Mouse (Mus musculus): ENCODE measurements around the gene Olfr959. TPM values are rescaled to one million over a fixed set of nuclear protein-coding genes. Genes with fewer than 3 reads are reported as not detected.

The Olfr959 gene
- polyA plus RNA-seq, 1 experiment from 2014 or later, result not detected

GRCm38 (mm10) chr9:39602536-39603332, 27.4 kb upstream of the Olfr959 start:
- WGBS, result 1% methylated on average over 19 of the region's 19 CpGs

GRCm38 (mm10) chr9:39577050-39577449, 1.7 kb upstream of the Olfr959 start:
- no peak for ATAC-seq (ENCODE audit: insufficient number of reproducible peaks, insufficient read depth, low FRiP score, low read depth)
- Histone ChIP-seq H3K4me1 (ENCODE audit: control insufficient read depth, insufficient read depth, low read length) (no peaks in the 10 kb centered on the region), H3K27me3 (ENCODE audit: control insufficient read depth, insufficient read depth, low read length) (no peaks in the 10 kb centered on the region), H3K27ac (ENCODE audit: low read length) (no peak overlapping the region), H3K9ac (replicated peaks; ENCODE audit: low read depth, low read length) (no peak overlapping the region), H3K9me3 (ENCODE audit: control insufficient read depth, low read depth, low read length) (no peaks in the 10 kb centered on the region), H3K4me2 (replicated peaks; ENCODE audit: low read depth, low read length) (no peak overlapping the region), H3K36me3 (ENCODE audit: control insufficient read depth, insufficient read depth, low read length) (no peaks in the 10 kb centered on the region), H3K4me3 (ENCODE audit: low read depth, low read length) (no peak overlapping the region)
- 83% methylated on average over 5 of the region's 5 CpGs for WGBS

More at GRCm38 (mm10) chr9:39602536-39603332, 27.4 kb upstream of the Olfr959 start:
- Histone ChIP-seq H3K36me3 (ENCODE audit: control insufficient read depth, insufficient read depth, low read length) (no peaks in the 10 kb centered on the region), H3K27me3 (ENCODE audit: control insufficient read depth, insufficient read depth, low read length) (no peaks in the 10 kb centered on the region), H3K9me3 (ENCODE audit: control insufficient read depth, low read depth, low read length) (no peaks in the 10 kb centered on the region), H3K4me1 (ENCODE audit: control insufficient read depth, insufficient read depth, low read length) (no peaks in the 10 kb centered on the region; the same call in 1 of the 2 replicates), H3K9ac (replicated peaks; ENCODE audit: low read depth, low read length) (no peak overlapping the region), H3K27ac (ENCODE audit: low read length) (peak overlapping the region; percentile 1; the same call in 1 of the 2 replicates), H3K4me2 (replicated peaks; ENCODE audit: low read depth, low read length) (peak overlapping the region; percentile 59), H3K4me3 (ENCODE audit: low read depth, low read length) (peak overlapping the region; percentile 35)
- ATAC-seq (ENCODE audit: insufficient number of reproducible peaks, insufficient read depth, low FRiP score, low read depth), result peak; percentile 74; the same call in 1 of the 2 replicates

GRCm38 (mm10) chr9:39558349-39558647, 17.1 kb downstream of the Olfr959 start:
- no peaks in the 10 kb centered on the region for H3K36me3 ChIP-seq (ENCODE audit: control insufficient read depth, insufficient read depth, low read length)
- H3K9me3 ChIP-seq (ENCODE audit: control insufficient read depth, low read depth, low read length), result no peaks in the 10 kb centered on the region
- H3K27ac ChIP-seq (ENCODE audit: low read length), result no peak overlapping the region
- H3K9ac ChIP-seq (replicated peaks; ENCODE audit: low read depth, low read length), result no peak overlapping the region
- H3K4me1 ChIP-seq (ENCODE audit: control insufficient read depth, insufficient read depth, low read length), result no peaks in the 10 kb centered on the region
- H3K4me2 ChIP-seq (replicated peaks; ENCODE audit: low read depth, low read length), result no peak overlapping the region
- no peaks in the 10 kb centered on the region for H3K27me3 ChIP-seq (ENCODE audit: control insufficient read depth, insufficient read depth, low read length)
- ATAC-seq (ENCODE audit: insufficient number of reproducible peaks, insufficient read depth, low FRiP score, low read depth), result no peak
- no peak overlapping the region for H3K4me3 ChIP-seq (ENCODE audit: low read depth, low read length)

GRCm38 (mm10) chr9:39557529-39558348, 17.6 kb downstream of the Olfr959 start:
- WGBS, result 52% methylated on average over 3 of the region's 3 CpGs
- Histone ChIP-seq H3K27me3 (ENCODE audit: control insufficient read depth, insufficient read depth, low read length) (no peaks in the 10 kb centered on the region), H3K9ac (replicated peaks; ENCODE audit: low read depth, low read length) (no peak overlapping the region), H3K27ac (ENCODE audit: low read length) (no peak overlapping the region), H3K4me2 (replicated peaks; ENCODE audit: low read depth, low read length) (no peak overlapping the region), H3K36me3 (ENCODE audit: control insufficient read depth, insufficient read depth, low read length) (no peaks in the 10 kb centered on the region), H3K4me3 (ENCODE audit: low read depth, low read length) (no peak overlapping the region), H3K9me3 (ENCODE audit: control insufficient read depth, low read depth, low read length) (no peaks in the 10 kb centered on the region), H3K4me1 (ENCODE audit: control insufficient read depth, insufficient read depth, low read length) (no peaks in the 10 kb centered on the region)
- no peak for ATAC-seq (ENCODE audit: insufficient number of reproducible peaks, insufficient read depth, low FRiP score, low read depth)

- no peaks in the 10 kb centered on the region for H3K4me1 ChIP-seq (ENCODE audit: control insufficient read depth, insufficient read depth, low read length)
- H3K9me3 ChIP-seq (ENCODE audit: control insufficient read depth, low read depth, low read length), result no peaks in the 10 kb centered on the region; the same call in 1 of the 2 replicates
- H3K4me3 ChIP-seq (ENCODE audit: low read depth, low read length), result no peak within 1 kb of the TSS
- no peaks in the 10 kb centered on the region for H3K27me3 ChIP-seq (ENCODE audit: control insufficient read depth, insufficient read depth, low read length)
- H3K27ac ChIP-seq (ENCODE audit: low read length), result no peak within 1 kb of the TSS
- WGBS, result 60% methylated on average over 2 of the region's 2 CpGs
- no peak for ATAC-seq (ENCODE audit: insufficient number of reproducible peaks, insufficient read depth, low FRiP score, low read depth)
- H3K4me2 ChIP-seq (replicated peaks; ENCODE audit: low read depth, low read length), result no peak within 1 kb of the TSS
- no peaks in the 10 kb centered on the region for H3K36me3 ChIP-seq (ENCODE audit: control insufficient read depth, insufficient read depth, low read length)
- H3K9ac ChIP-seq (replicated peaks; ENCODE audit: low read depth, low read length), result no peak within 1 kb of the TSS
Measured at GRCm38 (mm10) chr9:39553946-39554345, 21.4 kb downstream of the Olfr959 start, which contains the start of gene Olfr958. Olfr958 (minus strand) TSS chr9:39554054.

GRCm38 (mm10) chr9:39550806-39551205, 24.6 kb downstream of the Olfr959 start:
- H3K4me1 ChIP-seq (ENCODE audit: control insufficient read depth, insufficient read depth, low read length), result no peaks in the 10 kb centered on the region
- H3K4me2 ChIP-seq (replicated peaks; ENCODE audit: low read depth, low read length), result no peak overlapping the region
- no peak overlapping the region for H3K9ac ChIP-seq (replicated peaks; ENCODE audit: low read depth, low read length)
- no peaks in the 10 kb centered on the region for H3K36me3 ChIP-seq (ENCODE audit: control insufficient read depth, insufficient read depth, low read length)
- no peak overlapping the region for H3K27ac ChIP-seq (ENCODE audit: low read length)
- H3K4me3 ChIP-seq (ENCODE audit: low read depth, low read length), result no peak overlapping the region
- whole genome bisulfite sequencing, result 60% methylated on average over 5 of the region's 5 CpGs
- no peaks in the 10 kb centered on the region for H3K27me3 ChIP-seq (ENCODE audit: control insufficient read depth, insufficient read depth, low read length)
- no peaks in the 10 kb centered on the region; the same call in 1 of the 2 replicates for H3K9me3 ChIP-seq (ENCODE audit: control insufficient read depth, low read depth, low read length)
- ATAC-seq (ENCODE audit: insufficient number of reproducible peaks, insufficient read depth, low FRiP score, low read depth), result no peak

- no peak overlapping the region for H3K27ac ChIP-seq (ENCODE audit: low read length)
- no peak overlapping the region for H3K4me3 ChIP-seq (ENCODE audit: low read depth, low read length)
- no peaks in the 10 kb centered on the region for H3K9me3 ChIP-seq (ENCODE audit: control insufficient read depth, low read depth, low read length)
- no peak for ATAC-seq (ENCODE audit: insufficient number of reproducible peaks, insufficient read depth, low FRiP score, low read depth)
- H3K27me3 ChIP-seq (ENCODE audit: control insufficient read depth, insufficient read depth, low read length), result no peaks in the 10 kb centered on the region
- H3K4me1 ChIP-seq (ENCODE audit: control insufficient read depth, insufficient read depth, low read length), result no peaks in the 10 kb centered on the region
- no peak overlapping the region for H3K9ac ChIP-seq (replicated peaks; ENCODE audit: low read depth, low read length)
- 71% methylated on average over 1 of the region's 1 CpGs for WGBS
- no peaks in the 10 kb centered on the region for H3K36me3 ChIP-seq (ENCODE audit: control insufficient read depth, insufficient read depth, low read length)
- no peak overlapping the region for H3K4me2 ChIP-seq (replicated peaks; ENCODE audit: low read depth, low read length)
Measured at GRCm38 (mm10) chr9:39523616-39524285, 51.6 kb downstream of the Olfr959 start.
